Mouse (Mus musculus) lung, postnatal 4 days (tissue): ENCODE measurements around the gene Mast4.

Experiments used
- DNase-seq, 2 experiments: peaks; one replicate each; pipeline ENCODE4 v3.0.0; 2021

Mast4 gene

DNA sequence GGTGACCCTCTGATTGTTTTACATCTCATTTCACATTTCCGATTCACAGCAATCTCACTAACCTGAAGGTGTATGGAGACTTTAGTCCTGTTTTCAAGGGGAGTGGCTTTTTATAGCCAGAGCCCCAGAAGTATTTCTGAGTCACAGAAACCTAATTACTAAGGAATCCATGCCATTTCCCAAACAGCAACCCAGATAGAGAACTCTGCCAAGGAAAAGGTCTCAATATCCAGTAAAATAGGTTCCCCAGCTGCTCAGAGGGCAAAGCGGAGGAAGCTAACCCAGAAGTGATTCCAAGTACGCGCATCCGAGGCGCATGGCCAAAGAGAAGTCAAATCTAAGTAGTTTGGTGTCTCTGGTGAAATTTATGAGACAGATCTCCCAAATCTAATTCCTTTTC, 370.8 kb downstream of the Mast4 start:
- no peak for DNase-seq

DNA sequence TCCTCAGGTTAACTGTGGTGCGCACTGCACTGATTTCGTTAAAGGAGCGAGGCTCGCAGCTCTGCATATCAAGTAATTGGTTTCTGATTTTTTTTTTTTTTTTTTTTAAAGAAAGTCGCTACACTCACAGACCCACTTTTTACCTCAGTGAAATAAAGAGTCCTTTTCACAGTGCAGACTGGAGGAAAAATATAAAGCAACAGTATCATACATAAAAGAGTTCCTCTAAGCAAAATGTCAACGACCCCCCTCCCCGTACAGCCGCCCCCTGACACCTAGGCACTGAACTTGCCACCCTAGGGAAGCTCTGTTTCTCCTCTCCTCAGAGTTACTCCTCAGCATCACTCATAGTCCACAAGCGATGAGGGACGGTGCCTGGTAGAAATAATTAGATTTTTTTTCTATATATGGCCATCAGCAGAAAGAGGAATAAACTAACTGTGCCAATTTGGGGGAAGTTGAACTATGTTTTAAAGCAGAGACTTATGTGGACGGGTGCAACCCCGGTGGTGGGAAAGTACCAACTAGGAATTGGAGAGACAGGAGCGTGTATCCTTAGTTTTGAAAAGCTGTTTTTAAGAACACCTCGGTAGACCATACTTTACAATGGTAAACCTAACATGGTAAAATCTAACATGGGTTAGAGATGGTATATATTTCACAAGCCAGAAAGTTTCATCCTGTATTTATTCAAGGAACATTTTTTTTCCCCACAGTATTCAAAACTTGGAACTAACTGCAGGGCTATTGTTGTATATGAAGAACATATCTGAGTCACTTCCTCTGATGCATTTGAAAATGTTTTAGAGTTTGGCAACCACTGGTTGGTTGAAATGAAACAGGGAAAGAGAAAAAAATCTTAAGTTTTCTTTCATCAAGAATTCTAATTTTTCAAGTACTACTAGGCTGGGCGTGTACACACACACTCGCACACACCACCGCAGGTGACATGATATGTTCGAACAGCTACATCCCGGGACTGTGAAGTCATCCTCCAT, 375.7 kb downstream of the Mast4 start:
- DNase-seq: no peak

GRCm38 (mm10) chr13:102957508-102958272, 376.6 kb downstream of the Mast4 start:
- peak; percentile 19 to 24 for DNase-seq

DNA sequence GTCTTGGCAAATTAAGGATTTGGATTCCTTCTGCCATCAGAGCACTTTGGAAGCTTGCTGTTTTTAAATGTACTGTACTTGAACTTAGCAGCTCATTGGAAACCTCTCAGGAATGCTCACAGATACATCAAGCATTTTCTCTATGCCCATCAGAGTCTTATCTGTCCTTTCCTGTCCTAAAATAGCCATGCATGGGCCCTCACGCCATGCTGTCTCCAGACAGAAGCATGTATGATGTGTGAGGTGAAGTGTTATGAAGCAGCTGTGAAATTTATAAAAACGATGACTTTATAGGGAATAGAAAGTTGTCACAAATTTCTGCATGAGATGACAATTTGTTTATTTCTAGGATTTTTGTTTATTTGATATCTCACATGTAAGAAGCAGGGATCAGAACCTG, 378.8 kb downstream of the Mast4 start:
- peak in 1 of 2 experiments; percentile 22 for DNase-seq

- no peak for DNase-seq
Measured at GRCm38 (mm10) chr13:102949756-102950155, 384.5 kb downstream of the Mast4 start.

DNA sequence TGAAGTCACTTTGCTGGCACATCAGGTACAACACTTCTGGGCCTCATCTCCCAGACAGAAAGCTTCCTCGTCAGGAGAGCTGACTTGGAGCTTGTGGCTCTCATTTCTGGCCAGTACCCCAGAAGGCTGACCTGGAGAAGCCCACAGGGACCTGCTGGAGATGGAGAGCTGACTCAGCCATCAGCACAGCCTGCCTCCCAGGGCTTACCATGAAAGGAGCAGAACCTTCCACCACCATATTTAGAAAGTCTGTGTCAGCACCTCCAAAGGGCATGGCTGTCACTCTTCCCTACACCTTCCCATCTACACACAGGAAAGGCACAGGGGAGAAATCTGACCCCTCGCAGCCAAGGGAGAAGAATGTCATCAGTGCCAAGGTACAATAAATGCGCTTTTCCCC, 385.3 kb downstream of the Mast4 start:
- no peak for DNase-seq

DNA sequence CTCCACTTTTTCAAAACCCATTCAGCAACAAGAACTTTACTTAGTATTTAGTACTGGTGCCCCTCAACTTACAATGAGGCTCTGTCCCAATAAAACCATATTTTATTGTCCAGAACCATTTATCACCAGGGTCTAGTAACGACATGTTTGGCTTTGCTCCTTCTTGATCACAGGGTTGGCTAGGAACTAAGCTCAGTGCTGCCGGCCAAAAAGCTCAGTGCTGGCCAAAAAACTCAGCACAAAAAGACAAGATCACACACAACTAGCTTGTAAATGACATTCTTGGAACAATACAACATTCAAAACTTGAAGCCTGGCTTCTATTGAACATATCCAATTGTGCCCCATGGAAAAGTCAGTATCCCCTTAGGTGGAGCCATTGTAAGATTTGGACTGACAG, 386.8 kb downstream of the Mast4 start:
- DNase-seq: peak in 1 of 2 experiments; percentile 29

DNA sequence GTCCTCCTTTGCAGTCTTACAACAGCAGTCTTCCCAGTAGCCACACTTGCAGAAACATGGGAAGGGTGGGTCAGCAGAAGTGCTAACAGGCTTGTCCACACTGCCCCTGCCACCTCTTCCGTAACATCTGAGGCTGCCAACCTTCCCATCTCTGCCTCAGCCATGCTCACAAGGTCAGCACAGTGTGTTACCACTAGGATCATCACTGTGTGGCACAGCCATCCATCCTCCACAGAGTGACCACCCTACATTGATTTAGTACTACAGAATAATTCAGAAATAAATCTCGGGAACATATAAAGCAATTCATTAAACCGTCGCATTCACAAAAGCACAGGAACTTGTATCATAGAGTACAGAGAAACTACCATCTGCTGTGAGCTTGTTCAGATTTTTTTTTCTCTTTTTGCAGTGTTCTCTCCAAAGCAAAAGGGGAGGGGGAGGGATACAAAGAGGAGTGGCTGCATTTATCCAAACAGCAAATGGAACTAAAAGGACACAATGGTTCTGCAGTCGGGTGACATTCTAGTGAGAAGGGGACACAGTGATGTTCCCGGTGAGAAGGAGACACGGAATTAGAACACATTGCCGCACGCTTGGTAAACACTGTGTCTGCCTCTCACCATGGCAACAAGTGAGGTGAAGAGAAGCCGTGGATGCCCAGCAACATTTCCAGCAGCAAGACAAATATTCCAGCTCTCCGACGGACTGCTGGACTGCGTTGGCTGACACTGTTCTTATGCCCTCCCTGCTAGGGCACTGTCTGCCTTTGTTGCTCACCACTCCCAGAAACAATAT, 388.1 kb downstream of the Mast4 start:
- no peak for DNase-seq

DNA sequence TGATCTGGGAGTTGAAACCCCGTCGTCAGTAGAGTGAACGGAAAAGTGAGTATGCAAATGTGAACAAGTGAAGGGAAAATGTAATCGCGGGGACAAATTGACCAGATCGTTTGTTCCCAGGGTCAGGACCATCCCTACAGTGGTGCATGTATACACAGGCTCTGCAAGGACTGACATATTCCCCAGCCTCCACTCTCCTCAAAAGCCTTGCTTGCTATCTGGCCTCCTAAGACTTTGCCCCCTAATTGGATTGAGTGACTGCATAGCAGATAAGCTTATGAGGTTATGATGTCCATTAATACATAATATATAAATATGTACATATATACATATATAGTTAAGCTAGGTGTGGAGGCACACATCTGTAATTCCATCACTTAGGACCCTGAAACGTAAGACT, 388.8 kb downstream of the Mast4 start:
- DNase-seq: no peak

DNA sequence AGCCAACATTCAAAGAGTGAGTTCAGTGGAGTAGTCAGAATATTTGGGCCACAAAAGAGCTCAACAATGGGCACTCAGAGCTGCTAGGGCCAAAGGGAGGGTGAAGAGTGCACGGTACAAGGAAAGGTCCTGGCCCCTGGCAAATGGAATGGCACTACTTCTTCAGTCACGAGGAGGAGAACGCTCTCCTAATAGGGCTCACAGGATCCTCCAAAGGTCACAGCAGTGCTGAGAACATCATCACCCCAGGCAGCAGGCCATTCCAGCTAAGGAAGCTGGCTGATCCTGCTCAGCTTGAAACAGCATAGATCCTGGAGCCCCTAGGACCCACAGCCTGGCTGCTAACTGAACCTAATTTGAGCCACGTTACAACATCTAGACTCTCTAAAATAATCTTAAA, 389.8 kb downstream of the Mast4 start:
- no peak for DNase-seq

DNA sequence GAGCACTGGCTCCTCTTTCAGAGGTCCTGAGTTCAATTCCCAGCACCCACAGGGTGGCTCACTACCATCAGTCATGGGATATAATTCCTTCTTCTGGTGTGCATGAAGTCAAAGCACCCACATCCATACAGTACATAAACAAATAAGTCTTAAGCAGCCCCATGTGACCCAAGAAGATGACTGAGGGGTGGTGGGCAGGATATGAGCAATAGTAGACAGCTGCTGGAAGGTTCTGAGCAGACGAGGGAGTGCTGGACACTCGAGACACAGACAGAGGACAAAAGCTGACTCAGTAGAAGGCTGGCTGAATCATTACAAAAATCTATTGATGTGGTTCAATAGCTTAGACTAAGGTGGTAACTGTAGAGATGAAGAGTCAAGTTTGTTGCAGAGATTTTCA, 391.7 kb downstream of the Mast4 start:
- no peak for DNase-seq

GRCm38 (mm10) chr13:102940476-102940875, 393.8 kb downstream of the Mast4 start:
- no peak for DNase-seq

DNA sequence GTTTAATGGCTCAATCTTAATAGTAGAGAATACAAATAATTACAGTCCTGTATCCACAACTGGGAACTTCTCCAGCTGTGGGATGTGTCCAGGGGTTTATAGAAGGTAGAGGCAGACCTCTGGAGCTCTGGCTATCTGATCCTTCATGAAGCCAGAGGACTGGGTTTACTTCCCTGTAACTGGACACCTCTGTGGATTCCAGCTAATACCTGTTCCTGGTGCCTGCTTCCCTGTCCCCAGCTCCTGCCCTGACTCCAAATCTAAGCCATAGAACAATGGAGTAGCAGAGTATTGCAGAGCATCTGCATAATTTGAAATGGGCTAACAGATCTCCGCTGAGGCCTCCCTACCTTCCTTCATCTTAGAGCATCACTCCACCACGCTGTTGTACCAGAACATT, 398.1 kb downstream of the Mast4 start:
- DNase-seq: no peak

- DNase-seq: no peak
Measured at GRCm38 (mm10) chr13:102935788-102936187, 398.5 kb downstream of the Mast4 start.

DNA sequence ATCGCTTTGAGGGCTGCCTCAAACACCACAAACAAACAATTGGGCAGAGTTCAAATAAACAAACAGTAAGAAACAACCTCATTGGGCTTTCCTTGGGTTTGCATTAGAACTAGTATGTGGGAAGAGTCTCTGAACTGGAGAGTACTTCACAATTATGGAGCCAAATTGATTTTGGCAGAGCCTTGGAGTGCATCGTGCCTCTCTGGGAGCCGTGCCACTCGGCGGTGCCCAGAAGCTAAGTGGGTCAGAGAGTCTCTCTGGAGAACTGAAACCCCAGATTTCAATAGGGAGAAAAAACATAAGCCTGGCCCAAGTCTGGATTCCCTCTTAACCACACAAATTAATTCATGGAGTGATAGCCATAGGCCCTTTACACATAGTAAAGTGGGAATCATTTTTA, 400.6 kb downstream of the Mast4 start:
- DNase-seq: peak in 1 of 2 experiments; percentile 33

DNA sequence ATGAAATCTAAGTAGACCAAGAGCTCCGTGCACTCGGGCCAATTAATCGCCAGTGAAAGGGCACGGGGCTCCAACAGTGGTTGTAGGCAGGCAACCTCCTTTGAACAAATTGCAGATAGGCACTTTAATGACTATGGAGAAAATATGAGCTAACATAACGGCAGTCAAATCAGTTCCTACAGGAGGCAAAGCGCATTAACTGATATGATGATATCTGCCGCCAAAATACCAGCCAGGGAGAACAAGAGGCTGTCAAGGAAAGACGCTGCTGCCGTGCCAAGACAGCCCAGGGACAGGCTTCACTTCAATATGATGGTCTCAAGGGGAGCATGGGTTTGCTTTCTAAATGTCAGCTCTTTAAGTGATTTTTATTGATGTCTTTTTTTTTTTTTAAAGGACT, 401.9 kb downstream of the Mast4 start:
- DNase-seq: no peak

- DNase-seq: no peak
Measured at GRCm38 (mm10) chr13:102931951-102932350, 402.3 kb downstream of the Mast4 start.

DNA sequence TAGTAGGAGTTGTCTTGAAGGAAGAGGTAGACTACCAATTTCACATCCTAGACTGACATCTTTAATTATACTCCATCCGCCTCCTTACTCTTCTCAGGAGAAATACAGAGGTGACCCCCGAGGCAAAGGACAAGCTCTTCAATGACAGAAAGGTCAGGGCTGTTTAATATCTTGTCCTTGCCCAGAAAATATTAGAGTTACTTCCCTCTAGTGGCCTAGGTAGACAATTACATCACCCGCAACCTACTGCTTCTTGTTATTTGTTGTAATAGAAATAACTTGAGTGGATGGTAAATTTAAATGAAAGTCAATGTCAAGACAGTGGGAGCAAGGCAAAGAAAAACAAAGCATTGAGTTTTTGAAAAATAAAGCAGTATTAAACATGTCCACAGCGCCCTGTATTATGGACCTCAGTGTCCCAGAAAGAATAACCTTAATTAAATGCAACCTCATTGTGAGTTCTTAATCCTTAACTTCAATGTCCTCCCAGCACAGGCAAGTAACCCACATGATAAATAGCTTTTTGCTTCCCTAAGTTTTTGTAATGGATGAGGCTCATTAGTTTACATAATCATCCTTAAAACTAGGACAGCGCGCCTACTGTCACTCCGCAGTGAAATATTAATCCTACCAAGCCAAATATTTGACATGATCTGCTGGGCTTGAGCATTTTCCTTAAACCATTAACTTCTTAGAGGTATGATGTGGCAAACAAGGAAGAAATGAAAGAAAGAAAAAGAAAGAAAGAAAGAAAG, 408.3 kb downstream of the Mast4 start:
- DNase-seq: no peak

DNA sequence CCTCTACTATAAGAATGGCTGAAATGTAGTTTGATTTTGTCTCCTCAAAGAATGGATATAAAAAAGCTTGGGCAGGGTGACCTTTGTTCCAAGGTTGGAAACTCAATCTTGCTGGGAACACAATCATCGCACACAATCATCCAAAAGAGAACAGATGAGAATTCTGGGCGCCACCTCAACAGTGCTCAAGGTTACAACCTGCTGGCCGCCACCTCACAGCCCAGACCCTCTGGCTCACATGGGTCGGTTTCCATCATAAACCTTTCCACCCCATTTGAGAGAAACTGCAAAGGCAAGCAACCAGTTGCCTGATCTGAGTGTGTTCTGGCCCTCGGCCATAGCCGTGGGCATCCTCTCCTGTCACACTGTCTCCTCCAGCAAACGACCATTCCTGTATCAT, 414.6 kb downstream of the Mast4 start:
- DNase-seq: no peak

GRCm38 (mm10) chr13:102918616-102919015, 415.7 kb downstream of the Mast4 start:
- no peak for DNase-seq

GRCm38 (mm10) chr13:102915341-102915740, 419.0 kb downstream of the Mast4 start:
- no peak for DNase-seq

- no peak for DNase-seq
Measured at GRCm38 (mm10) chr13:102914800-102915199, 419.5 kb downstream of the Mast4 start.
